Mouse (Mus musculus) MEL (cell line): Measurements from ENCODE around the gene Grb10. TPM values are rescaled to one million over a fixed set of nuclear protein-coding genes. Genes with fewer than 3 reads are reported as not detected.

Experiments
- DNase-seq: peaks from one replicate; pipeline ENCODE4 v3.0.0; 2011; ENCODE audit warnings: low read depth, low spot score
- H3K27ac ChIP-seq: 2 replicates; pipeline ENCODE4 v1.5.1; 2012; ENCODE audit warnings: low read depth, mild to moderate bottlenecking, control low read depth, low read length, moderate library complexity; ENCODE audit not compliant: control insufficient read depth
- H3K27me3 ChIP-seq, 2 experiments: fragments of 150-350 bp in 1 of 2; sonication (generic) in 1 of 2; 2 replicates each; pipeline ENCODE4 v1.6.1; 2012; ENCODE audit warnings: low read length in 2 of 2, mild to moderate bottlenecking in 2 of 2, improper control_type of control experiment in 1 of 2, moderate library complexity in 1 of 2; ENCODE audit not compliant: insufficient read depth in 2 of 2, control insufficient read depth in 1 of 2
- H3K36me3 ChIP-seq, 2 experiments: 2 replicates each; pipeline ENCODE4 v1.6.1; 2012 to 2014; ENCODE audit warnings: low read length in 2 of 2, improper control_type of control experiment in 1 of 2, inconsistent platforms in 1 of 2, mild to moderate bottlenecking in 1 of 2; ENCODE audit not compliant: insufficient read depth in 2 of 2, control insufficient read depth in 1 of 2
- H3K4me1 ChIP-seq, 2 experiments: fragments of 150-350 bp in 1 of 2; sonication (generic) in 1 of 2; 2 replicates each; pipeline ENCODE4 v1.6.1; 2012; ENCODE audit warnings: low read length in 2 of 2, improper control_type of control experiment in 1 of 2, mild to moderate bottlenecking in 1 of 2; ENCODE audit not compliant: insufficient read depth in 2 of 2, control insufficient read depth in 1 of 2
- H3K4me3 ChIP-seq, 2 experiments: fragments of 150-350 bp in 1 of 2; sonication (generic) in 1 of 2; 2 replicates each; pipeline ENCODE4 v1.5.1; 2012; ENCODE audit warnings: low read depth in 2 of 2, low read length in 2 of 2, mild to moderate bottlenecking in 2 of 2, moderate library complexity in 2 of 2, control low read depth in 1 of 2, improper control_type of control experiment in 1 of 2; ENCODE audit not compliant: control insufficient read depth in 1 of 2, insufficient read depth in 1 of 2
- H3K79me2 ChIP-seq: 2 replicates; pipeline ENCODE4 v1.6.1; 2012; ENCODE audit warnings: mild to moderate bottlenecking, low read length, moderate library complexity; ENCODE audit not compliant: control insufficient read depth, poor library complexity, insufficient read depth
- H3K9ac ChIP-seq: 2 replicates; pipeline ENCODE4 v1.6.1; 2012; ENCODE audit warnings: low read depth, mild to moderate bottlenecking, control low read depth, low read length, moderate library complexity; ENCODE audit not compliant: control insufficient read depth, poor library complexity, severe bottlenecking
- H3K9me3 ChIP-seq: fragments of 150-350 bp; sonication (generic); replicated peaks from 2 replicates; pipeline ENCODE4 v1.6.1; 2012; ENCODE audit warnings: mild to moderate bottlenecking, low read length, improper control_type of control experiment, moderate library complexity; ENCODE audit not compliant: insufficient read depth
- CHD1 ChIP-seq: IDR thresholded peaks from 2 replicates; pipeline ENCODE4 v1.6.1; 2012; ENCODE audit warnings: low read depth, mild to moderate bottlenecking, inconsistent platforms, low read length, improper control_type of control experiment
- CTCF ChIP-seq, 3 experiments: IDR thresholded peaks in 2 of 3; conservative IDR thresholded peaks in 1 of 3; 2 replicates each; pipeline ENCODE4 v1.5.1; 2011 to 2012; ENCODE audit warnings: low read length in 3 of 3, low read depth in 2 of 3, mild to moderate bottlenecking in 2 of 3, improper control_type of control experiment in 1 of 3, inconsistent platforms in 1 of 3, mixed read lengths in 1 of 3, moderate library complexity in 1 of 3; ENCODE audit not compliant: control insufficient read depth in 1 of 3, insufficient read depth in 1 of 3, poor library complexity in 1 of 3, severe bottlenecking in 1 of 3
- ELF1 ChIP-seq: IDR thresholded peaks from 2 replicates; pipeline ENCODE4 v1.6.1; 2014; ENCODE audit warnings: low read depth, mild to moderate bottlenecking, inconsistent platforms, low read length, improper control_type of control experiment, moderate library complexity
- EP300 ChIP-seq, 2 experiments: IDR thresholded peaks; 2 replicates each; pipeline ENCODE4 v1.6.1; 2011; ENCODE audit warnings: improper control_type of control experiment in 2 of 2, low read length in 2 of 2, low read depth in 1 of 2, mild to moderate bottlenecking in 1 of 2
- GABPA ChIP-seq: IDR thresholded peaks from 2 replicates; pipeline ENCODE4 v1.6.1; 2012; ENCODE audit warnings: low read depth, mild to moderate bottlenecking, inconsistent platforms, low read length, improper control_type of control experiment, moderate library complexity
- GATA1 ChIP-seq: IDR thresholded peaks from 2 replicates; pipeline ENCODE4 v1.6.1; 2011; ENCODE audit warnings: low read depth, low read length, improper control_type of control experiment
- HCFC1 ChIP-seq: IDR thresholded peaks from 2 replicates; pipeline ENCODE4 v1.6.1; 2012; ENCODE audit warnings: low read depth, mild to moderate bottlenecking, inconsistent platforms, low read length, improper control_type of control experiment, moderate library complexity
- JUND ChIP-seq: IDR thresholded peaks from 2 replicates; pipeline ENCODE4 v1.6.1; 2011; ENCODE audit warnings: low read depth, mild to moderate bottlenecking, improper control_type of control experiment, low read length
- MAZ ChIP-seq: IDR thresholded peaks from 2 replicates; pipeline ENCODE4 v1.6.1; 2012; ENCODE audit warnings: low read depth, mild to moderate bottlenecking, inconsistent platforms, low read length, improper control_type of control experiment
- MXI1 ChIP-seq: IDR thresholded peaks from 2 replicates; pipeline ENCODE4 v1.6.1; 2011; ENCODE audit warnings: mild to moderate bottlenecking, low read depth, low read length, improper control_type of control experiment
- MYB ChIP-seq: IDR thresholded peaks from 2 replicates; pipeline ENCODE4 v1.6.1; 2011; ENCODE audit warnings: mild to moderate bottlenecking, low read depth, low read length, improper control_type of control experiment
- MYC ChIP-seq: IDR thresholded peaks from 2 replicates; pipeline ENCODE4 v1.6.1; 2011; ENCODE audit warnings: low read depth, mild to moderate bottlenecking, low read length, improper control_type of control experiment, moderate library complexity
- NELFE ChIP-seq: IDR thresholded peaks from 2 replicates; pipeline ENCODE4 v1.6.1; 2011; ENCODE audit warnings: low read depth, low read length, improper control_type of control experiment
- NRF1 ChIP-seq: IDR thresholded peaks from 2 replicates; pipeline ENCODE4 v1.6.1; 2014; ENCODE audit warnings: low read depth, mild to moderate bottlenecking, inconsistent platforms, low read length, improper control_type of control experiment, moderate library complexity; ENCODE audit not compliant: poor library complexity, insufficient read depth, severe bottlenecking
- POLR2AphosphoS2 ChIP-seq: IDR thresholded peaks from 2 replicates; pipeline ENCODE4 v1.6.1; 2011; ENCODE audit warnings: low read length, improper control_type of control experiment
- POLR2AphosphoS5 ChIP-seq: IDR thresholded peaks from 2 replicates; pipeline ENCODE4 v1.6.1; 2012; ENCODE audit warnings: low read depth, borderline replicate concordance, mild to moderate bottlenecking, inconsistent platforms, low read length, moderate library complexity, mixed read lengths
- RAD21 ChIP-seq: IDR thresholded peaks from 2 replicates; pipeline ENCODE4 v1.6.1; 2011; ENCODE audit warnings: mild to moderate bottlenecking, low read depth, low read length, improper control_type of control experiment
- RCOR1 ChIP-seq: IDR thresholded peaks from 2 replicates; pipeline ENCODE4 v1.6.1; 2012; ENCODE audit warnings: low read depth, mild to moderate bottlenecking, inconsistent platforms, low read length, improper control_type of control experiment
- SIN3A ChIP-seq: IDR thresholded peaks from 2 replicates; pipeline ENCODE4 v1.6.1; 2012; ENCODE audit warnings: low read length, improper control_type of control experiment, inconsistent platforms
- SMC3 ChIP-seq: IDR thresholded peaks from 2 replicates; pipeline ENCODE4 v1.6.1; 2011; ENCODE audit warnings: low read depth, low read length, improper control_type of control experiment
- TBP ChIP-seq: IDR thresholded peaks from 2 replicates; pipeline ENCODE4 v1.8.0; 2011; ENCODE audit warnings: low read depth, low read length, improper control_type of control experiment
- TCF12 ChIP-seq: IDR thresholded peaks from 2 replicates; pipeline ENCODE4 v1.6.1; 2014; ENCODE audit warnings: low read depth, mild to moderate bottlenecking, inconsistent platforms, low read length, improper control_type of control experiment, moderate library complexity
- UBTF ChIP-seq: IDR thresholded peaks from 2 replicates; pipeline ENCODE4 v1.6.1; 2012; ENCODE audit warnings: low read depth, mild to moderate bottlenecking, inconsistent platforms, low read length, improper control_type of control experiment, moderate library complexity, borderline replicate concordance; ENCODE audit not compliant: insufficient read depth
- USF1 ChIP-seq: IDR thresholded peaks from 2 replicates; pipeline ENCODE4 v1.6.1; 2014; ENCODE audit warnings: low read depth, mild to moderate bottlenecking, inconsistent platforms, low read length, improper control_type of control experiment, moderate library complexity
- USF2 ChIP-seq, 2 experiments: IDR thresholded peaks; 2 replicates each; pipeline ENCODE4 v1.6.1; 2011 to 2012; ENCODE audit warnings: improper control_type of control experiment in 2 of 2, low read length in 2 of 2, borderline replicate concordance in 1 of 2, inconsistent platforms in 1 of 2, low read depth in 1 of 2, mild to moderate bottlenecking in 1 of 2; ENCODE audit not compliant: insufficient read depth in 1 of 2
- ZC3H11A ChIP-seq: IDR thresholded peaks from 2 replicates; pipeline ENCODE4 v1.6.1; 2012; ENCODE audit warnings: low read depth, mild to moderate bottlenecking, inconsistent platforms, low read length, improper control_type of control experiment
- ZKSCAN1 ChIP-seq: IDR thresholded peaks from 2 replicates; pipeline ENCODE4 v1.6.1; 2012; ENCODE audit warnings: low read depth, mild to moderate bottlenecking, inconsistent platforms, low read length, improper control_type of control experiment, moderate library complexity
- ZNF384 ChIP-seq: IDR thresholded peaks from 2 replicates; pipeline ENCODE4 v1.6.1; 2012; ENCODE audit warnings: low read depth, mild to moderate bottlenecking, inconsistent platforms, low read length, improper control_type of control experiment
- polyA plus RNA-seq, 2 experiments: library from polyadenylated mRNA; stranded (reverse) in 1 of 2; unstranded in 1 of 2; fragments of >175 nt in 1 of 2; fragments of >200 nt in 1 of 2; gene quantifications; 2 replicates each; pipeline versions ENCODE4 v1.2.1 to v1.2.4; 2012; ENCODE audit warnings: low replicate concordance in 2 of 2, low read depth in 1 of 2; ENCODE audit not compliant: insufficient read length in 2 of 2, insufficient read depth in 1 of 2, missing spikeins in 1 of 2
- total RNA-seq: library from RNA; depleted of rRNA; stranded (reverse); fragments of 300-350 nt; gene quantifications from 2 replicates; pipeline ENCODE4 v1.2.3, GENCODE M21; 2012; rRNA removed

Gene Grb10
- not detected in 2 replicates for total RNA-seq
- not detected for polyA plus RNA-seq

- H3K9me3 ChIP-seq: no peaks in the 10 kb centered on the region
- no peak for DNase-seq
- H3K27ac ChIP-seq: no peak within 1 kb of the TSS
- H3K27me3 ChIP-seq: 0 out of 4 replicates have a peak, but pooled peaks cover 0 to 1% of the 10 kb centered on the region in 2 experiments
- no peaks in the 10 kb centered on the region for H3K4me1 ChIP-seq
- no peak within 1 kb of the TSS for H3K4me3 ChIP-seq
- no peak for TF ChIP-seq ZKSCAN1
- TF ChIP-seq ZC3H11A: no peak
- no peak for TF ChIP-seq RCOR1
- TF ChIP-seq ELF1: no peak
- no peak for TF ChIP-seq NRF1
- TF ChIP-seq POLR2AphosphoS5: no peak
- TF ChIP-seq SIN3A: no peak
- TF ChIP-seq ZNF384: no peak
- no peak for TF ChIP-seq HCFC1
- TF ChIP-seq GATA1: no peak
- no peak for TF ChIP-seq MXI1
- no peak for TF ChIP-seq MYB
- no peak for TF ChIP-seq JUND
- no peak for TF ChIP-seq RAD21
- no peak for TF ChIP-seq USF1
- TF ChIP-seq NELFE: no peak
- TF ChIP-seq CTCF (IDR thresholded peaks at IDR 0.05 in 2 of 3, conservative IDR thresholded peaks at IDR 0.05 in 1 of 3; ENCODE audit: control insufficient read depth in 1 of 3, insufficient read depth in 1 of 3, low read depth in 2 of 3, low read length in 3 of 3, poor library complexity in 1 of 3, severe bottlenecking in 1 of 3): no peak
- no peak for TF ChIP-seq USF2 (IDR thresholded peaks at IDR 0.05; ENCODE audit: borderline replicate concordance in 1 of 2, insufficient read depth in 1 of 2, low read depth in 1 of 2, low read length in 2 of 2)
- TF ChIP-seq MAZ: no peak
- TF ChIP-seq EP300 (IDR thresholded peaks at IDR 0.05; ENCODE audit: low read depth in 1 of 2, low read length in 2 of 2): no peak
- no peaks in the 10 kb centered on the region for H3K79me2 ChIP-seq
- H3K36me3 ChIP-seq: no peaks in the 10 kb centered on the region
- no peak within 1 kb of the TSS for H3K9ac ChIP-seq
Observed at GRCm38 (mm10) chr11:12038470-12038985, at the start of gene Grb10. Gene Grb10 (minus strand): TSS chr11:12038683.

GRCm38 (mm10) chr11:12081638-12082037, 43.2 kb upstream of the Grb10 start:
- Histone ChIP-seq H3K4me3 (no peak overlapping the region), H3K27me3 (no peaks in the 10 kb centered on the region), H3K4me1 (no peaks in the 10 kb centered on the region), H3K36me3 (no peaks in the 10 kb centered on the region), H3K27ac (no peak overlapping the region), H3K79me2 (no peaks in the 10 kb centered on the region), H3K9me3 (no peaks in the 10 kb centered on the region), H3K9ac (no peak overlapping the region)
- no peak for DNase-seq
- no peak for TF ChIP-seq RCOR1
- no peak for TF ChIP-seq CHD1
- TF ChIP-seq TCF12: no peak
- no peak for TF ChIP-seq GATA1
- no peak for TF ChIP-seq SIN3A
- no peak for TF ChIP-seq TBP
- TF ChIP-seq USF1: no peak
- no peak for TF ChIP-seq UBTF
- no peak for TF ChIP-seq ELF1
- TF ChIP-seq MAZ: no peak
- no peak for TF ChIP-seq USF2 (IDR thresholded peaks at IDR 0.05; ENCODE audit: borderline replicate concordance in 1 of 2, insufficient read depth in 1 of 2, low read depth in 1 of 2, low read length in 2 of 2)
- no peak for TF ChIP-seq GABPA
- no peak for TF ChIP-seq SMC3
- TF ChIP-seq NELFE: no peak
- TF ChIP-seq MYC: no peak
- no peak for TF ChIP-seq POLR2AphosphoS2
